Mouse (Mus musculus): ENCODE measurements around the gene Lrp4. TPM values are rescaled to one million over a fixed set of nuclear protein-coding genes. Genes with fewer than 3 reads are reported as not detected.
"Not testable (repeated sequence)": the region's sequence is repeated elsewhere in the genome, so short reads cannot be mapped to it uniquely, and the experiment has no call there.

Lrp4 gene
- polyA plus RNA-seq, 1 experiment from 2014 or later: 5.1 TPM

DNA sequence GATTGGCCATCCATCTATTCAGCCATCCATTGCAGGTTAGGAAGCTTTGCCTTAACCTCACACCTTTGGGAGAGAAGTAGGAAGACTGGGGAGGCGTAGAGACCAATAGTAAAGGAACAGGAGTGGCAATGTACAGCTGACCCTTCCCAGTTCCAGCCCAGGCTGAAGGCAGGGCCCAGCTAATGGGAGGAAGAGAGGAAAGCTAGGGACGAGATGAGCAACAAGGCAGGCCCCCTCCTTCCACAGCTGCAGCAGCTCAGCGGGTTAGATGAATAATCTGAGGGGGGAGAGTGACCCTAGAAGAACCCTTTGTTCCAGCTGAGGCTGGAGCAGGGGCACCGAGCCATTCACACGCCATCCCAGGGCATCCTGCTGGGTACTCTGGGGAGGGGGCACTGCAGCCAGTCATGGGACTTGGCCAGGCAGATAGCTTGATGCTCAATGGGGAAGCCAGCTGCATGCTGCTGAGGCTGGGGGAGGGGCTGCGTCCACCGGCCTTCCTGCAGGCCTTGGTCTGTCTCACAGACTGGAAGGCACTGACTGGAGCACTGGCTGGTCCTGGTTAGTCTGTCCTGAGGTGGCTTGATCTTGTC is 12.8 kb downstream of the Lrp4 start:
- Histone ChIP-seq H3K4me2 (no peak overlapping the region), H3K9ac (no peak overlapping the region), H3K27me3 (no peaks in the 10 kb centered on the region), H3K27ac (replicated peaks) (no peak overlapping the region; the same call in 1 of the 2 replicates), H3K4me1 (replicated peaks) (peaks cover 33% of the 10 kb centered on the region), H3K4me3 (no peak overlapping the region), H3K36me3 (0 out of 2 replicates have a peak, but pooled peaks cover 8% of the 10 kb centered on the region), H3K9me3 (no peaks in the 10 kb centered on the region)
- peak; percentile 49; the same call in 1 of the 2 replicates for ATAC-seq (ENCODE audit: low read depth)
- WGBS: 11% methylated on average over 7 of the region's 7 CpGs

DNA sequence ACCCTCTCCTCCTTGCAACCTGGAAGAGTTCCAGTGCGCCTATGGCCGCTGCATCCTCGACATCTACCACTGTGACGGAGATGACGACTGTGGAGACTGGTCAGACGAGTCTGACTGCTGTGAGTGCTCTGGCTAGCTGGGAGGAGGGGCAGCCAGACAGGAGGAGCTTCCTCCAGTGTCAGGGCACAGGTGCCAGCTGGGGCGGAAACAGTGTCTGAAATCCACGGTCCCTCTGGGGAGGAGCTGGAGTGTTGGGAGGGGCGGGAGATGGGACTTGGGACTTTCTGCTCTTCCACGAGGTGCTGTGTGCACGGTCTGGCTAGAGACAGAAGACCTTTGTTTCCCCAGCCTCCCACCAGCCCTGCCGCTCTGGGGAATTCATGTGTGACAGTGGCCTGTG is 17.0 kb downstream of the Lrp4 start:
- Histone ChIP-seq H3K4me1 (replicated peaks) (peaks cover 20% of the 10 kb centered on the region), H3K36me3 (peaks cover 27% of the 10 kb centered on the region; the same call in 1 of the 2 replicates), H3K4me2 (peak overlapping the region; percentile 11; the same call in 1 of the 2 replicates), H3K27me3 (no peaks in the 10 kb centered on the region), H3K9me3 (no peaks in the 10 kb centered on the region), H3K27ac (replicated peaks) (no peak overlapping the region), H3K9ac (no peak overlapping the region), H3K4me3 (no peak overlapping the region)
- 66% methylated on average over 12 of the region's 12 CpGs for WGBS
- no peak for ATAC-seq (ENCODE audit: low read depth)

- WGBS: 83% methylated on average over 7 of the region's 7 CpGs
- Histone ChIP-seq H3K4me3 (no peak overlapping the region), H3K36me3 (peaks cover 27% of the 10 kb centered on the region; the same call in 1 of the 2 replicates), H3K9me3 (no peaks in the 10 kb centered on the region), H3K27ac (replicated peaks) (no peak overlapping the region), H3K27me3 (no peaks in the 10 kb centered on the region), H3K4me1 (replicated peaks) (peaks cover 6% of the 10 kb centered on the region), H3K9ac (no peak overlapping the region), H3K4me2 (no peak overlapping the region)
- ATAC-seq (ENCODE audit: low read depth): no peak
These were observed 18.5 kb downstream of the Lrp4 start for GRCm38 (mm10) chr2:91475791-91476190.

DNA sequence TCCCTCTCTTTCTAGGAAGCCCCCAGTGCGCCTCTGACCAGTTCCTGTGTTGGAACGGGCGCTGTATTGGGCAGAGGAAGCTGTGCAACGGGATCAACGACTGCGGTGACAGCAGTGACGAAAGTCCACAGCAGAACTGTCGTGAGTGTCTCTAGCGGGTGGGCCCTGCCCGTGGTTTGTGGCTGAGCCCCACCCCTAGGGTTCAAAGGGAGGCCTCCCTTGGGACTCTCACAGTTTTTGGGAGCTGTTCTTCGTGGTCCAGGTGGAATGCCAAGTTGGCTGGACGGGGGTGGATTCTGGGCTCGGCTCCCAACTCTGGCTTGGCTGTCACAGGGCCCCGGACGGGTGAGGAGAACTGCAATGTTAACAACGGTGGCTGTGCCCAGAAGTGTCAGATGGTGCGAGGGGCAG is 18.9 kb downstream of the Lrp4 start:
- Histone ChIP-seq H3K27me3 (no peaks in the 10 kb centered on the region), H3K4me2 (no peak overlapping the region), H3K4me3 (no peak overlapping the region), H3K4me1 (replicated peaks) (peaks cover 5% of the 10 kb centered on the region; the same call in 1 of the 2 replicates), H3K36me3 (peaks cover 27% of the 10 kb centered on the region; the same call in 1 of the 2 replicates), H3K27ac (replicated peaks) (no peak overlapping the region), H3K9ac (no peak overlapping the region), H3K9me3 (no peaks in the 10 kb centered on the region)
- 85% methylated on average over 17 of the region's 17 CpGs for WGBS
- no peak for ATAC-seq (ENCODE audit: low read depth)

GRCm38 (mm10) chr2:91476841-91477240 is 19.5 kb downstream of the Lrp4 start:
- H3K4me2 ChIP-seq: no peak overlapping the region
- 82% methylated on average over 7 of the region's 7 CpGs for WGBS
- H3K4me1 ChIP-seq (replicated peaks): peaks cover 5% of the 10 kb centered on the region; the same call in 1 of the 2 replicates
- H3K36me3 ChIP-seq: peaks cover 27% of the 10 kb centered on the region; the same call in 1 of the 2 replicates
- no peak for ATAC-seq (ENCODE audit: low read depth)
- H3K4me3 ChIP-seq: no peak overlapping the region
- H3K27ac ChIP-seq (replicated peaks): no peak overlapping the region
- H3K9ac ChIP-seq: no peak overlapping the region
- no peaks in the 10 kb centered on the region for H3K27me3 ChIP-seq
- no peaks in the 10 kb centered on the region for H3K9me3 ChIP-seq

GRCm38 (mm10) chr2:91480399-91480801 is 23.1 kb downstream of the Lrp4 start:
- H3K4me3 ChIP-seq: no peak overlapping the region
- H3K9ac ChIP-seq: no peak overlapping the region
- H3K4me1 ChIP-seq (replicated peaks): no peaks in the 10 kb centered on the region
- peak; percentile 16; the same call in 1 of the 2 replicates for ATAC-seq (ENCODE audit: low read depth)
- no peak overlapping the region for H3K27ac ChIP-seq (replicated peaks)
- WGBS: 93% methylated on average over 9 of the region's 9 CpGs
- H3K9me3 ChIP-seq: no peaks in the 10 kb centered on the region
- no peaks in the 10 kb centered on the region for H3K27me3 ChIP-seq
- no peak overlapping the region for H3K4me2 ChIP-seq
- H3K36me3 ChIP-seq: peaks cover 23% of the 10 kb centered on the region; the same call in 1 of the 2 replicates

GRCm38 (mm10) chr2:91480805-91481514 is 23.6 kb downstream of the Lrp4 start:
- peaks cover 27% of the 10 kb centered on the region; the same call in 1 of the 2 replicates for H3K36me3 ChIP-seq
- H3K9ac ChIP-seq: no peak overlapping the region
- H3K27me3 ChIP-seq: no peaks in the 10 kb centered on the region
- H3K27ac ChIP-seq (replicated peaks): no peak overlapping the region
- H3K9me3 ChIP-seq: no peaks in the 10 kb centered on the region
- 76% methylated on average over 6 of the region's 6 CpGs for WGBS
- ATAC-seq (ENCODE audit: low read depth): peak; percentile 76; the same call in 1 of the 2 replicates
- no peak overlapping the region for H3K4me3 ChIP-seq
- H3K4me1 ChIP-seq (replicated peaks): no peaks in the 10 kb centered on the region
- H3K4me2 ChIP-seq: no peak overlapping the region

DNA sequence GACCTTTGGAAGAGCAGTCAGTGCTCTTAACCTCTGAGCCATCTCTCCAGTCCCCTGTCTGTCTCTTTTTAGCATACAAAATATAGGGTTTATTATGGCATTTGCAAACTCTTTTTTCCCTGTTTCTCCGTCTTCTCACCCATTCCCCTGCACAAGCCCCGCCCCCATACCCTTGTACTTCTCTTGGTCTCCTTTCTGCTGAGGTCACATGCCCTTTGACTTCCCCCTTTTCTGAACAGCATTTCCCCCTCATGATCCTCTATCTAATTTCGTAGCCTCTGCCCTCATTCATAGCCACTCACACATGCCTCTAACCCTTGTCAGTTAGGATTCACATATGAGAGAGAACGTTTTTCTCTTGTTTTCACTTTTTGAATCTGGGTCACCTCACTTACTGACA is 27.4 kb downstream of the Lrp4 start:
- no peak for ATAC-seq (ENCODE audit: low read depth)
- Histone ChIP-seq H3K4me2 (no peak overlapping the region), H3K9me3 (no peaks in the 10 kb centered on the region)

DNA sequence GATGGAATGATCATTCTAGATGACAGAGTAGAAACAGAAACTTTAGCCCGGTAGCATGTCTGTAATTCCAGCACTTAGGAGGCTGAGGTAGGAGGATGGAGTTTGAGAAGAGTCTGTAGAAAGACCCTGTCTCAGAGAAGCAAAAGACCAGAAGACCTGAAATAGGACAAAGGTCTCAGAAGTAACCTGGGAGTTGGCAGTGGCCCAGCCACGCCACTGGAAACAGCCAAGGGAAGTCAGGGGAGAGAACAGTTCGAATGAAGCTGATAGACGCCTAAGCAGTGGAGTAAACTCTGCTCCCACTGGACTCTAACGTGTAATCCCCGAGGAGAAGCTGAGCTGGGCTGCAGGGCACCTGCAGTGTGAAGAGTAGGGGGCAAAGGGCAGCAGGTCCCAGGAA is 27.9 kb downstream of the Lrp4 start:
- Histone ChIP-seq H3K9me3 (no peaks in the 10 kb centered on the region), H3K4me3 (no peak overlapping the region), H3K36me3 (peaks cover 30% of the 10 kb centered on the region; the same call in 1 of the 2 replicates), H3K27ac (replicated peaks) (no peak overlapping the region), H3K4me1 (replicated peaks) (no peaks in the 10 kb centered on the region), H3K9ac (no peak overlapping the region), H3K4me2 (no peak overlapping the region), H3K27me3 (no peaks in the 10 kb centered on the region)
- no peak for ATAC-seq (ENCODE audit: low read depth)
- 90% methylated on average over 6 of the region's 6 CpGs for WGBS

More for the DNA sequence above, 27.4 kb downstream of the Lrp4 start:
- no peaks in the 10 kb centered on the region for H3K27me3 ChIP-seq
- H3K27ac ChIP-seq (replicated peaks): no peak overlapping the region
- 88% methylated on average over 4 of the region's 4 CpGs for WGBS
- H3K4me3 ChIP-seq: no peak overlapping the region
- no peak overlapping the region for H3K9ac ChIP-seq
- H3K4me1 ChIP-seq (replicated peaks): no peaks in the 10 kb centered on the region
- H3K36me3 ChIP-seq: peaks cover 24% of the 10 kb centered on the region; the same call in 1 of the 2 replicates

GRCm38 (mm10) chr2:91487295-91487694 is 30.0 kb downstream of the Lrp4 start:
- not testable (repeated sequence) for H3K4me2 ChIP-seq; H3K4me3 ChIP-seq; H3K27ac ChIP-seq (replicated peaks); ATAC-seq (ENCODE audit: low read depth); H3K4me1 ChIP-seq (replicated peaks); H3K9me3 ChIP-seq; H3K9ac ChIP-seq; H3K27me3 ChIP-seq
- H3K36me3 ChIP-seq: peaks cover 36% of the 10 kb centered on the region
- WGBS: 74% methylated on average over 2 of the region's 3 CpGs

DNA sequence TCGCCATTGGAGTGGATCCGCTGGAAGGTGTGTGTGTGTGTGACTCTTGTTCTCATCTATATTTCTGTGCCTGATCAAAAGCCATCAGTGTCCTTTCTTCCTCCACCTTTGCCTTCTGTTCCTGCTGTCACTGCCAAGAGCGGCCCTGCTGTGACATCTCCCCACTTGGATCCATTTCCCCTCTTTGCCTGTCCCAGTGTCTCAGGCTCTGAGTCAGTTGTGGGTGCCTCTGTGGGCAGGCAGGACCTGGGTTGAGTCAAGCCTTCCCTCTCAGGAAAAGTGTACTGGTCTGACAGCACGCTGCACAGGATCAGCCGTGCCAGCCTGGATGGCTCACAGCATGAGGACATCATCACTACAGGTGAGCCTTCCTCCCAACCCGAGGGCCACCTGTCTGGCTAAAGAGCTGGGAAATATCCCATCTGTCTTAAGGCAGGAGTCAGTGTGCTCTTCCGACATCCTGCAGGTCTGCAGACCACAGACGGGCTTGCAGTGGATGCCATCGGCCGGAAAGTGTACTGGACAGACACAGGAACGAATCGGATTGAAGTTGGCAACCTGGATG is 34.8 kb downstream of the Lrp4 start:
- Histone ChIP-seq H3K4me1 (replicated peaks) (no peaks in the 10 kb centered on the region), H3K27me3 (no peaks in the 10 kb centered on the region), H3K9me3 (no peaks in the 10 kb centered on the region), H3K9ac (no peak overlapping the region), H3K4me2 (no peak overlapping the region), H3K36me3 (peaks cover 52% of the 10 kb centered on the region), H3K4me3 (no peak overlapping the region), H3K27ac (replicated peaks) (no peak overlapping the region)
- 97% methylated on average over 12 of the region's 12 CpGs for WGBS
- ATAC-seq (ENCODE audit: low read depth): no peak

GRCm38 (mm10) chr2:91493981-91494380 is 36.7 kb downstream of the Lrp4 start:
- Histone ChIP-seq H3K27ac (replicated peaks) (no peak overlapping the region), H3K27me3 (no peaks in the 10 kb centered on the region), H3K4me1 (replicated peaks) (no peaks in the 10 kb centered on the region), H3K36me3 (peaks cover 61% of the 10 kb centered on the region), H3K9ac (no peak overlapping the region), H3K4me3 (no peak overlapping the region), H3K9me3 (no peaks in the 10 kb centered on the region), H3K4me2 (no peak overlapping the region)
- WGBS: 96% methylated on average over 9 of the region's 9 CpGs
- no peak for ATAC-seq (ENCODE audit: low read depth)
